Mouse (Mus musculus): ENCODE results near the gene Tmem212. TPM values are rescaled to one million over a fixed set of nuclear protein-coding genes. Genes with fewer than 3 reads are reported as not detected.

Tmem212 gene
- total RNA-seq, 1 experiment = not detected

GRCm38 (mm10) chr3:27898178-27898577 lies 2.0 kb upstream of the Tmem212 start:
- H3K4me1 ChIP-seq (ENCODE audit: control insufficient read depth in 2 of 2, insufficient read depth in 2 of 2, low read length in 2 of 2, poor library complexity in 1 of 2) = no peaks in the 10 kb centered on the region
- no peak for DNase-seq (ENCODE audit: low read depth, low spot score)
- in situ Hi-C loops (cut with MboI; ENCODE audit: low sequenced_read_pairs in 2 of 2, unreplicated experiment in 2 of 2) = no loop called here
- H3K27ac ChIP-seq (ENCODE audit: insufficient read depth, low read depth, low read length, poor library complexity, severe bottlenecking) = no peak overlapping the region
- TF ChIP-seq MAFK (IDR thresholded peaks at IDR 0.05; ENCODE audit: insufficient read depth, low read depth, low read length) (no peak), ZC3H11A (IDR thresholded peaks at IDR 0.05; ENCODE audit: borderline replicate concordance, low read depth, low read length) (no peak), ZNF384 (IDR thresholded peaks at IDR 0.05; ENCODE audit: low read depth, low read length) (no peak), CHD2 (IDR thresholded peaks at IDR 0.05; ENCODE audit: low read depth, low read length) (no peak), HCFC1 (IDR thresholded peaks at IDR 0.05; ENCODE audit: borderline replicate concordance, insufficient read depth, low read length) (no peak)
- H3K4me3 ChIP-seq (ENCODE audit: insufficient read depth in 1 of 2, low read depth in 1 of 2, low read length in 2 of 2, poor library complexity in 1 of 2, severe bottlenecking in 1 of 2) = no peak overlapping the region
- H3K9ac ChIP-seq (ENCODE audit: insufficient read depth, low read depth, low read length, poor library complexity, severe bottlenecking) = no peak overlapping the region
- no peaks in the 10 kb centered on the region for H3K36me3 ChIP-seq (ENCODE audit: control insufficient read depth, insufficient read depth, low read length, poor library complexity, severe bottlenecking)
- H3K9me3 ChIP-seq (ENCODE audit: control insufficient read depth, insufficient read depth, low read depth, low read length) = no peaks in the 10 kb centered on the region

GRCm38 (mm10) chr3:27886578-27886977 lies 9.6 kb downstream of the Tmem212 start:
- H3K9ac ChIP-seq (ENCODE audit: insufficient read depth, low read depth, low read length, poor library complexity, severe bottlenecking) = no peak overlapping the region
- no peak overlapping the region for H3K27ac ChIP-seq (ENCODE audit: insufficient read depth, low read depth, low read length, poor library complexity, severe bottlenecking)
- no peak overlapping the region for H3K4me3 ChIP-seq (ENCODE audit: insufficient read depth in 1 of 2, low read depth in 1 of 2, low read length in 2 of 2, poor library complexity in 1 of 2, severe bottlenecking in 1 of 2)
- no peaks in the 10 kb centered on the region for H3K4me1 ChIP-seq (ENCODE audit: control insufficient read depth in 2 of 2, insufficient read depth in 2 of 2, low read length in 2 of 2, poor library complexity in 1 of 2)
- no peaks in the 10 kb centered on the region for H3K36me3 ChIP-seq (ENCODE audit: control insufficient read depth, insufficient read depth, low read length, poor library complexity, severe bottlenecking)
- TF ChIP-seq HCFC1 (IDR thresholded peaks at IDR 0.05; ENCODE audit: borderline replicate concordance, insufficient read depth, low read length) = no peak
- TF ChIP-seq MAFK (IDR thresholded peaks at IDR 0.05; ENCODE audit: insufficient read depth, low read depth, low read length) = no peak
- TF ChIP-seq ZNF384 (IDR thresholded peaks at IDR 0.05; ENCODE audit: low read depth, low read length) = no peak
- no peak for TF ChIP-seq ZC3H11A (IDR thresholded peaks at IDR 0.05; ENCODE audit: borderline replicate concordance, low read depth, low read length)
- no peak for TF ChIP-seq CHD2 (IDR thresholded peaks at IDR 0.05; ENCODE audit: low read depth, low read length)
- in situ Hi-C loops (cut with MboI; ENCODE audit: low sequenced_read_pairs in 2 of 2, unreplicated experiment in 2 of 2) = no loop called here
- no peaks in the 10 kb centered on the region for H3K9me3 ChIP-seq (ENCODE audit: control insufficient read depth, insufficient read depth, low read depth, low read length)
- DNase-seq (ENCODE audit: low read depth, low spot score) = no peak

- no peak for DNase-seq (ENCODE audit: low read depth, low spot score)
- no peak overlapping the region for H3K9ac ChIP-seq (ENCODE audit: insufficient read depth, low read depth, low read length, poor library complexity, severe bottlenecking)
- no peak overlapping the region for H3K4me3 ChIP-seq (ENCODE audit: insufficient read depth in 1 of 2, low read depth in 1 of 2, low read length in 2 of 2, poor library complexity in 1 of 2, severe bottlenecking in 1 of 2)
- no peaks in the 10 kb centered on the region for H3K4me1 ChIP-seq (ENCODE audit: control insufficient read depth in 2 of 2, insufficient read depth in 2 of 2, low read length in 2 of 2, poor library complexity in 1 of 2)
- TF ChIP-seq ZNF384 (IDR thresholded peaks at IDR 0.05; ENCODE audit: low read depth, low read length) (no peak), ZC3H11A (IDR thresholded peaks at IDR 0.05; ENCODE audit: borderline replicate concordance, low read depth, low read length) (no peak), MAFK (IDR thresholded peaks at IDR 0.05; ENCODE audit: insufficient read depth, low read depth, low read length) (peak; percentile 87), HCFC1 (IDR thresholded peaks at IDR 0.05; ENCODE audit: borderline replicate concordance, insufficient read depth, low read length) (no peak), CHD2 (IDR thresholded peaks at IDR 0.05; ENCODE audit: low read depth, low read length) (no peak)
- H3K27ac ChIP-seq (ENCODE audit: insufficient read depth, low read depth, low read length, poor library complexity, severe bottlenecking) = no peak overlapping the region
- in situ Hi-C loops (cut with MboI; ENCODE audit: low sequenced_read_pairs in 2 of 2, unreplicated experiment in 2 of 2) = no loop called here
- no peaks in the 10 kb centered on the region for H3K9me3 ChIP-seq (ENCODE audit: control insufficient read depth, insufficient read depth, low read depth, low read length)
- no peaks in the 10 kb centered on the region for H3K36me3 ChIP-seq (ENCODE audit: control insufficient read depth, insufficient read depth, low read length, poor library complexity, severe bottlenecking)
These were observed 10.6 kb downstream of the Tmem212 start for GRCm38 (mm10) chr3:27885585-27885984.

- no peak overlapping the region for H3K4me3 ChIP-seq (ENCODE audit: insufficient read depth in 1 of 2, low read depth in 1 of 2, low read length in 2 of 2, poor library complexity in 1 of 2, severe bottlenecking in 1 of 2)
- no peak for DNase-seq (ENCODE audit: low read depth, low spot score)
- in situ Hi-C loops (cut with MboI; ENCODE audit: low sequenced_read_pairs in 2 of 2, unreplicated experiment in 2 of 2) = no loop called here
- no peak overlapping the region for H3K27ac ChIP-seq (ENCODE audit: insufficient read depth, low read depth, low read length, poor library complexity, severe bottlenecking)
- TF ChIP-seq HCFC1 (IDR thresholded peaks at IDR 0.05; ENCODE audit: borderline replicate concordance, insufficient read depth, low read length) (no peak), CHD2 (IDR thresholded peaks at IDR 0.05; ENCODE audit: low read depth, low read length) (no peak), MAFK (IDR thresholded peaks at IDR 0.05; ENCODE audit: insufficient read depth, low read depth, low read length) (no peak), ZNF384 (IDR thresholded peaks at IDR 0.05; ENCODE audit: low read depth, low read length) (no peak), ZC3H11A (IDR thresholded peaks at IDR 0.05; ENCODE audit: borderline replicate concordance, low read depth, low read length) (no peak)
- no peak overlapping the region for H3K9ac ChIP-seq (ENCODE audit: insufficient read depth, low read depth, low read length, poor library complexity, severe bottlenecking)
- no peaks in the 10 kb centered on the region for H3K36me3 ChIP-seq (ENCODE audit: control insufficient read depth, insufficient read depth, low read length, poor library complexity, severe bottlenecking)
- H3K4me1 ChIP-seq (ENCODE audit: control insufficient read depth in 2 of 2, insufficient read depth in 2 of 2, low read length in 2 of 2, poor library complexity in 1 of 2) = no peaks in the 10 kb centered on the region
- no peaks in the 10 kb centered on the region for H3K9me3 ChIP-seq (ENCODE audit: control insufficient read depth, insufficient read depth, low read depth, low read length)
These were observed 14.0 kb downstream of the Tmem212 start for GRCm38 (mm10) chr3:27881897-27882835.
